Mouse (Mus musculus) lung, postnatal 0 days (tissue): ENCODE results near the gene Lmf1.

Experiments
- CTCF ChIP-seq: IDR thresholded peaks from 2 replicates; pipeline ENCODE4 v1.5.1; 2016; ENCODE audit warnings: antibody characterized with exemption, mild to moderate bottlenecking
- EP300 ChIP-seq: IDR thresholded peaks from 2 replicates; pipeline ENCODE4 v1.6.1; 2016; ENCODE audit warnings: antibody characterized with exemption, mild to moderate bottlenecking, control low read depth

DNA sequence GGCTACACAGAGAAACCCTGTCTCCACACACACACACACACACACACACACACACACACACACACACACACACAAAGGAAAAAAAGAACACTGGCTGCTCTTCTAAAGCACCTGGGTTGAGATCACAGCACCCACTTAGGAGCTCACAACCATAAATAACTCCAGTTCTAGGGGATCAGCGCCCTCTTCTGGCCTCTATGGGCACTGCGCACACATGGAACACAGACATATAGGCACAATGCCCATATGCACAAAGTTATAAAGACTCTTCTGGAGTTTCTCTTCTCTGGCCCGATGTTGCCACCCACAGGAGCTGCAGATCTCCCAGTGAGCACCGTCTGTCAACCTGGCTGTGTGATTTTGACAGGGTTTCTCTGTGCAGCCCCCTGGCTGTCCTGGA lies 12.1 kb downstream of the Lmf1 start:
- TF ChIP-seq CTCF (peak; percentile 32; the same call in 1 of the 2 replicates), EP300 (no peak)
